Mouse (Mus musculus): Measurements from ENCODE around the gene Nrgn. TPM values are rescaled to one million over a fixed set of nuclear protein-coding genes. Genes with fewer than 3 reads are reported as not detected.
A peak's percentile ranks its signal among the peaks of the same experiment; 100 is the strongest.

The Nrgn gene
- total RNA-seq, 2 experiments from 2014 or later = 4.5 to 6.1 TPM

DNA sequence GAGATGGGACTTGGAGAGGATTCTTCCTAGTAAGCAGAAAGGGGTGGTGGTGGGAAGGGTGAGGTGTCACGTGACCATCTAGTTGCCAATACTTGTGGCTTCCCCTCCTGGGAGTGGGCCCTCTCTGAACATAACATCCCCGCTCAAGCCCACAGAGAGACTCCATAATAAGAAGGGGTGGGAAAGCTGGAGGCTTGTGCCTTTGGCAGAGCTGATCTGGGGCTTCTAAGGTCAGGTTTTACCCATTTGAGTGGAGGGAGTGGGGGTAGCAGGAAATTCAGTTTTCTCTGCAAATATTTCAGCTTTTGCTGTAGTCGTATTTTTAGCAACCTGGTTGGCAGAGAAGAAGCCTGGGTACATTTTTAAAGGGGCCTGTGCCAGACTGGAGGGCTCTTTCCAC lies 3.7 kb upstream of the Nrgn start:
- intact Hi-C loops (cut with DNase I) = loop anchor here (5.0 kb wide), 1 partner anchor 41 kb away; no protein-coding TSS in a partner anchor
- DNase-seq = no peak

GRCm38 (mm10) chr9:37554838-37555748 lies 2.4 kb upstream of the Nrgn start, which contains the start of gene Siae:
Siae (plus strand) TSS chr9:37555698.
- intact Hi-C loops (cut with DNase I) = loop anchor here (5.0 kb wide), 1 partner anchor 42 kb away; no protein-coding TSS in a partner anchor
- no peak for DNase-seq

- intact Hi-C loops (cut with DNase I) = no loop called here
- DNase-seq = no peak
These were observed 1.6 kb upstream of the Nrgn start for GRCm38 (mm10) chr9:37554279-37554678.

- DNase-seq = no peak
- intact Hi-C loops (cut with DNase I) = no loop called here
These were observed 763 bp downstream of the Nrgn start for GRCm38 (mm10) chr9:37551751-37552531.

- intact Hi-C loops (cut with DNase I) = no loop called here
- no peak for DNase-seq
These were observed 2.3 kb downstream of the Nrgn start for GRCm38 (mm10) chr9:37550435-37550834.

DNA sequence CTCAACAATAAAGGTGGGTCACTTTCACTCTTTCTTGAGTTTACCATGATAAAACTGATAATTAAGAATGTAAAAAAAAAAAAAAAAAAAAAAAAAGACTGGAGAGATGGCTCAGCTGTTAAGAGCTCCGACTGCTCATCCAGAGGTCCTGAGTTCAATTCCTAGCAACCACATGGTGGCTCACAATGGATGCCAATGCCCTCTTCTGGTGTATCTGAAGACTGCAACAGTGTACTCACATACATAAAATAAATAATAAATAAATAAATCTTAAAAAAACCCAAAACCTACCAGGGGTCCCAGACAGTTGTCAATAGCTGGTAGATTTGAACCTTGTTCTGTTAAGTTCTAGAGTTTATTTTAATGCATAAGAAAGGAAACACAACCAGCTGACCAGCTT lies 5.8 kb downstream of the Nrgn start:
- no peak for DNase-seq
- intact Hi-C loops (cut with DNase I) = no loop called here

DNA sequence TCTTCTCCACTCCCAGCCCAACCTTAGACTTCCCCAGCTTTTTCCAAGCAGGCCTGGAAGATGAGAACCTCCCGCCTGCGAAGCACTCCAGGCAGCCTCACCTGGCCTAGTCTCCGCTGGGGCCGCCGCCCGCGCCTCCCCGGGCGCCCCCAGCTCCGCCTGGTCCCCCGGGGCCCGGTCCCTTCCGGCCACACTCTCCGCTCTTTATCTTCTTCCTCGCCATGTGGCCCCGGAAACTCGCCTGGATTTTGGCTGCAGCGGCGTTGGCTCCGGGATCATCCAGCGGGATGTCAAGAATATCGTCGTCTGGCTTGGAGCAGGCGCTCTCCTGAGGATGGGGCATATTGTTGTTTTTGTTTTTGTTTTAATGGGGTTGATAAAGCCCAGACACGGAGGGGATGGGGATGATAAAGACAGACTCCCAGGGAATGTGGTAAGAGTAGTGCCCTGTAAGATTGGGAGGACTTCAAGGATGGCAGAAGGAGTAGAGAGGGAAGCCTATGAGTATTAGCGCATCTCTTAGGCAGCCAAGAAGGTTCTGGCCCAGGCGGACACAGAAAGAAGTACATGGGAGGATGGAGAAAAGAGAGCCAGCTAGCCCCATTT lies 6.8 kb downstream of the Nrgn start:
- intact Hi-C loops (cut with DNase I) = loop anchor here (1.0 to 2.0 kb wide), 2 partner anchors 67 to 83 kb away; partner anchors contain the start of gene Spa17
- DNase-seq = peak in 1 of 2 experiments; percentile 41

DNA sequence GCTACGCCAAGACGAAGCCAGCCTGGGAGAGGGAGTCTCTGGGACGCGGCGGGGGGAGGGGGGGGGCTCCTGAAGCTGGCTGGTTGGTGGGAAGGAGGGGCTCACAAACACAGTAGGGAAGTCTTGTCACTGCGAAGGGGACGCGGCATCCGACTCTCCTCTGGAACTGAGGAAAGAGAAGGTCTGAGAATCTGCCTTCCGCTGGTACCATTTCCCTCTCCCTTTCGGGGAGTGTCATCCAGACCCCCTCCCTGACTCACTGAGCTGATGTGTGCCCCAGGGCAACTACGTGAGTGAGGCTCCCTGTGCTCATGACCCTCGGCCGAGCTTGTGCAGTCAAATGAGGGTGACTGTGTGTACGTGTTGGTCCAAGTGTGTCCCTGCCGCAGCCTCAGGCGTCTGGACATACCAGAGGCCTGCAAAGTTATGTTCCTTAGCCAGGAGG lies 7.5 kb downstream of the Nrgn start:
- intact Hi-C loops (cut with DNase I) = loop anchor here (1.0 to 2.0 kb wide), 2 partner anchors 68 to 82 kb away; partner anchors contain the start of gene Spa17
- DNase-seq = no peak

DNA sequence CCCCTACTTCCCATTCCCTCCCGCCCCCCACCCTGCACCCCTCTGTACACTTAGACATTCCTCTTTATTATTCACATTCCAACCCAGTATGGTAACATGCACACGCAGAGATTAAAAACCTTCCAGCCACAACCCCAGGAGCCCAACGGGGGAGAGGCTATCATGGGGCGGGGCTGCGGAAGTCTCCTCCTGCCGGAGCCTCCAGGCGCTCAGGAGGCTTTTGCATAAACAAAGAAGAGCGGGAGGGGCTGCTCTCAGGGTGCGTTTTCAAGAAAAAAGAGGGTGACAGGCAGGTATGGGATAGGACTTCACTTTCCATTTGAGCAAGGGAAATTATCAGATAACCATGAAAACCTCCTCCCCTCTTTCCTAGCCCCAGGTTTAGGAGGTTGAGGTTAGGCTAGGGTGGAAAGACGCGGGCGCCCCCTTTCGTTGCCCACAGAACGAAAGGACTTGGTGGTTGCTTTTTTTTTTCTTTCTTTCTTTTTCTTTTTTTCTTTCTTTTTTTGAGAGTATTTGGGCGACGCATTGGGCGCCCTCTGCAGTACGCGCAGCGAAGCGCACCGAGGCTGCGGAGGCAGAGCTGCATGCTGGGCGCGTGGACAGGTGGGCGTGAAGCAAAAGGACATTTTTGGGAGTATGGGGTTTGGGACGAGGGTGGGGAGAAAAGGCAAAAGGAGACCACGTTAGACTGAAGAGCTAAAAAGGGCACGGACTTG lies 8.1 kb downstream of the Nrgn start:
- DNase-seq = peak; percentile 67 to 75
- intact Hi-C loops (cut with DNase I) = loop anchor here (1.0 to 2.0 kb wide), 3 partner anchors 14 to 82 kb away; partner anchors contain the start of gene Spa17

DNA sequence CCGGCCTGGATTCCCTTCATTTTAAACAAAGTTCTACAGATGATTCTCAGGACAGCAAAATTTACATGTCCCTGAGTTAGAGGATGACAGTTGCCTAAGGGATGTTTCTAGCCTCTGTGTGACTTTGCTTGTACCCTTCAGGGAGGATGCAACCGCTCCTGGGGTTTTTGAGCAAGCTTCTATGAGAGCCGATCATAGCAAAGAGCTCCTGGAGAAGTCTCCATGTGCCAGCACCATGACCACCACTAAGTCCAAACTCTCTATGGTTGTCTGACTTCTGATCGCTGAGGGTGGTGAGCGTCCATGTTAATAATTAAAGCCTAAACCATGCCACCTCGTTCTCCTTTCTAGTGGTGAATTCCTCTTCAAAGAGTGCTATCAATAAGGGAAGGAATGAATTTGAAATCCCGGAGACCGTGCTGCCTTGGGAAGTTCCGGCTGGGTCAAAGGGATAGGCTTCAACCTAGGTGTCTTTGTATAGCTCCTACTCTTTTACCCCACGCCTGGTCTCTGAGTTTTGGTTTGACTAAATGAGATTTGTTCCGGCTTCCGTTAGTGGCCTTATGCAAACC lies 8.7 kb downstream of the Nrgn start:
- no peak for DNase-seq
- intact Hi-C loops (cut with DNase I) = loop anchor here (1.0 to 2.0 kb wide), 2 partner anchors 14 to 81 kb away; no protein-coding TSS in a partner anchor

- no peak for DNase-seq
- intact Hi-C loops (cut with DNase I) = no loop called here
These were observed 10.7 kb downstream of the Nrgn start for GRCm38 (mm10) chr9:37541851-37542642.

DNA sequence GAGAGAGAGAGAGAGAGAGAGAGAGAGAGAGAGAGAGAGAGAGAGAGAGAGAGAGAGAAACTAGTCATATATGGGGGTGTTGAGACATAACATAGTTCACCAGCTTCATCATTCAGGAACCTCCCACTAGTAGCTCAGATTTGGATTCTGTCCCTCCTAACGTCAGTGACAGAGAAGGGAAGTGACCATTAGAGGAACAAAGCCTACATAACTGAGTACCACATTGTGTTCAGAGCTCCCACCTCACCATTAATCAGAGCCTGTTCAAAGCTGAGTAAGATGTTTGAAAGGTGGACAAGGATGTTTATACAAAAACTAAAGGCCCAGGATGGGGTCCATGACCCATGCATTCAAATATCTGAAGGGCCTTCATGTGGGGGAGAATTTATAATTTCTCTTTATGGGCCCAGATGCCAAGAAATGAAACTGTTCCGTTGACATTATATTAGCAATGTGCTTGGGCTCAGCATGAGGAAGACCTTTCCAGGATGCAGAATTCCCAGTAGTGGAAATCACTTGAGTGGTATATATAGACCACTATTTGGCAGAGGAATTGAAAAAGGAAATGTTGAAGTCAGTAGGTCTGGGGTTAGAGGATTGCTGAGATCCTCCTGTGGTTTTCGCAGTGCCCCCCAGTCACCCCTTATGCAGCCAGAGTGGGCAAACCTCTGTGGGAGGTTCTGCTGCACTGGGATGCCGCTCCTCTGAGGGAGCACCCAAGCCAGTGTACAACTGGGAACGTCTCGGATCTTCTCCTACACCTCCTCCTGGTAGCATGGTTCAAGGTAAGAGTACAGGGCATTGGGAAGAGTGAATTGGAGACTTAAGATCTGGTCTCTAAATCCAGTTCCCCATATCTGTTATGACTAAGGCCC lies 11.8 kb downstream of the Nrgn start:
- intact Hi-C loops (cut with DNase I) = no loop called here
- DNase-seq = no peak

DNA sequence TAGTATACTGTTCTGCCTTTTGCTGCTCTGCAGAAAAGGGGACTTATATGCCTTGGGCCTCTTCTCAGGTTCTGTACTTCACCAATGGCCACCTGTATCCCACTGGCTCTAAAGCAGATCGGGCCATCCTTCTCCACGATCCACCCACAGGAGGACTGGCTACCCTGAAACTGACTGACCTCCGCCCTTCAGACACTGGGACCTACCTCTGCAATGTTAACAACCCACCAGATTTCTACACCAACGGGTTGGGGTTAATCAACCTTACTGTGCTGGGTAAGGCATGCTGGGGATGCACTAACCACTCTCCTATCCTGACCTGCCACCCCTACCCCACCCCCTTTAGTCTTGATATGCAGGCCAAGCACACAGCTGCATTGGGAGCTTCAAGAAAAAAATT lies 12.5 kb downstream of the Nrgn start:
- DNase-seq = no peak
- intact Hi-C loops (cut with DNase I) = no loop called here

DNA sequence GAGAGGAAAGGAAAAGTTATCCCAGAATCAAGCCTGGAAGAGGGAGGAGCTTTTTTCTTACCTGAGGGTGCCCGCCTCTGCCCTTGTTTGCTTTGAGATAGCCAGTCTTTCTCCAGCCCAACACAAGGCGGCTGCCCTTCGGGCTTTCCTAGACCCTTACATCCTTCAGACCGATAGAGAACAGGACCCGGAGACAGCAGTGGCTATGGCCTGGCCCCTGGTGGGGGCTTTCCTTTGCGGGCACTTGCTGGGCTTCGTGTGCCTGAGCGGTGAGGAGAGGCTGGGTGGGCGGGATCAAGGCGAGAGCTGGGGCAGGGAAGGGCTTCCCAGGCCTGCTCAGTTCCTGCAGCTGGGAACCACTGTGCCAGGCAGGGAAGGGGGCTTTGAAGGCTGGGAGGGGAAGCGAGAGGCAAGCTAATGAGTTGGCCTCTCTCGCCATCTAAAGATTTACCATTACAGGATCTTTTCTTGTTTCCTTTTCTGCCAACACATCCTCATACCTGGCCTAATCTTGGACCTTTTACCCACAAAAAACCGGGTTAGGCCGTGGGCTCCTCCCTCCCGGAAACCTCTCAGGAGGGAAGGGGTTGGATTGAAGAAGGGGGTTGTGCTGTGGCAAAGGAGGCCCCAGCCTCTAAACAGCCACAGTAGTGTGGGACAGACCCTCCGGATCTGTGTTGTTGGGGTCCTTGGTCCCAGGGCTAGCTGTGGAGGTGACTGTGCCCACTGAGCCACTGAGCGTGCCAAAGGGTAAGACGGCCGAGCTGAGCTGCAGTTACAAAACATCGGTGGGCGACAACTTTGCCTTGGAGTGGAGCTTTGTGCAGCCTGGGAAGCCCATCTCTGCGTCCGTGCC lies 13.3 kb downstream of the Nrgn start, which contains the start of gene Vsig2:
Vsig2 (plus strand) TSS at position 86 of the 856 bp plus-strand sequence.
- intact Hi-C loops (cut with DNase I) = no loop called here
- DNase-seq = no peak

GRCm38 (mm10) chr9:37537658-37538250 lies 14.9 kb downstream of the Nrgn start:
- intact Hi-C loops (cut with DNase I) = no loop called here
- no peak for DNase-seq

DNA sequence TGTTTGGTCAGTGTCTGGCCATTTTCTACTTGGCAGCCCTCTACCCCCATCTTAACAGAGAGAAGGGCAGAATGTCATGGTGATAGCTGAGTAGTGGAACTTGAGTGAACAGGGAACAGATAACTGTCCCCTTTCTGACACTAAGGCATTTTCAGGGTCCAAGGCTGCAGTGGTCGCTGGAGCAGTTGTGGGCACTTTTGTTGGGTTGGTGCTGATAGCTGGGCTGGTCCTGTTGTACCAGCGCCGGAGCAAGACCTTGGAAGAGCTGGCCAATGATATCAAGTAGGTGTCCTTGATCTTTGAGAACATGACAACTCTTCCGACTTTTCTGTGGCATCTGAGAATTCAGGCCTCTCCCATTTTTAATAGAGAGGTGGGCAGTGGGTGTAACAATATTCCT lies 15.9 kb downstream of the Nrgn start:
- intact Hi-C loops (cut with DNase I) = no loop called here
- no peak for DNase-seq
